In genomic region chr8:120539775-120540625, GRCm38 (mm10) we compare ENCODE assay signal across 8 mouse cellular contexts. TPM values are rescaled to one million over a fixed set of nuclear protein-coding genes. Genes with fewer than 3 reads are reported as not detected.
DNase-seq lines count a peak whose midpoint lies in the region; ATAC-seq and TF ChIP-seq lines count a peak whose summit lies in the region.

No protein-coding gene starts in this region.

- peak overlapping the region; percentile 99 for H3K27ac ChIP-seq in layer of hippocampus, adult 2 months
- peak overlapping the region; percentile 42; the same call in 1 of the 2 replicates for H3K27ac ChIP-seq in brown adipose tissue, adult 24 weeks (replicated peaks; ENCODE audit: low read depth, low read length)
- peak overlapping the region; percentile 99 for H3K27ac ChIP-seq in heart, embryonic 16.5 days (ENCODE audit: low read length)
- peak overlapping the region; percentile 19 for H3K27ac ChIP-seq in limb, embryonic 14.5 days (replicated peaks; ENCODE audit: low read depth, low read length)

- TF ChIP-seq CTCF in layer of hippocampus, adult 2 months (conservative IDR thresholded peaks at IDR 0.05), result no peak

- H3K4me2 ChIP-seq in heart, embryonic 16.5 days (ENCODE audit: low read depth, low read length), result peak overlapping the region; percentile 98
- H3K4me2 ChIP-seq in limb, embryonic 14.5 days (replicated peaks; ENCODE audit: low read depth, low read length, severe bottlenecking), result 0 out of 2 replicates have a peak overlapping the region, but pooled peaks have one; percentile 99

- no peaks in the 10 kb centered on the region for H3K9me3 ChIP-seq in heart, embryonic 16.5 days (replicated peaks; ENCODE audit: control insufficient read depth, low read length)
- H3K9me3 ChIP-seq in limb, embryonic 14.5 days (ENCODE audit: control insufficient read depth, low read length), result no peaks in the 10 kb centered on the region

- peaks cover 38% of the 10 kb centered on the region for H3K4me1 ChIP-seq in brown adipose tissue, adult 24 weeks (ENCODE audit: control insufficient read depth, insufficient read depth, insufficient read length, low read length)
- H3K4me1 ChIP-seq in heart, embryonic 16.5 days (ENCODE audit: control insufficient read depth, insufficient read depth, low read length), result peaks cover 62% of the 10 kb centered on the region
- peaks cover 58% of the 10 kb centered on the region for H3K4me1 ChIP-seq in limb, embryonic 14.5 days (ENCODE audit: control insufficient read depth, insufficient read depth, low read length)

- no peak for DNase-seq in layer of hippocampus, adult 2 months (ENCODE audit: low spot score in 2 of 2)
- DNase-seq in layer of hippocampus, postnatal 36 days, result no peak
- peak; percentile 34 for DNase-seq in limb, embryonic 14.5 days (ENCODE audit: low spot score)
- DNase-seq in splenic B cell, adult 2 months (ENCODE audit: low read depth, low spot score), result peak; percentile 21
- DNase-seq in layer of hippocampus, adult 9-10 months (ENCODE audit: low spot score), result no peak
- DNase-seq in ovary, adult 18-20 months (ENCODE audit: low spot score), result no peak

- no peak for TF ChIP-seq POLR2A in limb, embryonic 14.5 days (IDR thresholded peaks at IDR 0.05; ENCODE audit: borderline replicate concordance, extremely low read depth, insufficient read depth, insufficient read length)

- H3K36me3 ChIP-seq in heart, embryonic 16.5 days (ENCODE audit: control insufficient read depth, insufficient read depth), result no peaks in the 10 kb centered on the region
- no peaks in the 10 kb centered on the region for H3K36me3 ChIP-seq in limb, embryonic 14.5 days (ENCODE audit: control insufficient read depth, insufficient read depth, low read length)
- H3K36me3 ChIP-seq in splenic B cell, adult 2 months (ENCODE audit: control insufficient read depth, insufficient read depth, low read length, poor library complexity, severe bottlenecking), result no peaks in the 10 kb centered on the region

- no peak for ATAC-seq in heart, embryonic 16.5 days (replicated peaks; ENCODE audit: extremely low read depth, insufficient read depth, low FRiP score)
- ATAC-seq in limb, embryonic 14.5 days (ENCODE audit: low FRiP score, low read depth), result no peak

- 26% methylated on average over 23 of the region's 23 CpGs for WGBS in heart, embryonic 16.5 days
- WGBS in limb, embryonic 14.5 days, result 27% methylated on average over 21 of the region's 23 CpGs

- peak overlapping the region; percentile 76 for H3K9ac ChIP-seq in heart, embryonic 16.5 days (ENCODE audit: low read length)
- 0 out of 2 replicates have a peak overlapping the region, but pooled peaks have one; percentile 21 for H3K9ac ChIP-seq in limb, embryonic 14.5 days (ENCODE audit: low read depth, low read length, severe bottlenecking)

- H3K4me3 ChIP-seq in layer of hippocampus, adult 2 months, result peak overlapping the region; percentile 60
- no peak overlapping the region for H3K4me3 ChIP-seq in brown adipose tissue, adult 24 weeks (ENCODE audit: insufficient read depth, low read depth, low read length)
- peak overlapping the region; percentile 74 for H3K4me3 ChIP-seq in heart, embryonic 16.5 days (ENCODE audit: low read length)
- no peak overlapping the region for H3K4me3 ChIP-seq in limb, embryonic 14.5 days (replicated peaks; ENCODE audit: low read length)

- no peaks in the 10 kb centered on the region for H3K27me3 ChIP-seq in heart, embryonic 16.5 days (ENCODE audit: control insufficient read depth, insufficient read depth, low read length)
- no peaks in the 10 kb centered on the region for H3K27me3 ChIP-seq in limb, embryonic 14.5 days (ENCODE audit: control insufficient read depth, insufficient read depth, low read length)
- H3K27me3 ChIP-seq in splenic B cell, adult 2 months (ENCODE audit: control insufficient read depth, insufficient read depth, low read length, poor library complexity, severe bottlenecking), result no peaks in the 10 kb centered on the region

RNA-seq across cellular contexts. Expression of gene Gins2, which starts 49.1 kb away (rescaled TPM):
- total RNA-seq in layer of hippocampus, adult 2 months (2021), result 1 to 10 TPM; 5.2 to 6.2 TPM
- total RNA-seq in layer of hippocampus, postnatal 36 days (2021), result 1 to 10 TPM; 4.8 to 5.5 TPM
- 5.4 and 6.5 TPM in 2 replicates for polyA plus RNA-seq in brown adipose tissue, adult 24 weeks (2012; ENCODE audit: insufficient read depth, insufficient read length, missing spikeins)
- polyA plus RNA-seq in heart, embryonic 16.5 days (2015; fragmentation: Nextera tagmentation; extraction: Ambion mirVana), result 51.0 and 51.1 TPM in 2 replicates
- 72.3 and 97.9 TPM in 2 replicates for polyA plus RNA-seq in limb, embryonic 14.5 days (2012; rRNA removed)
- polyA plus RNA-seq in limb, embryonic 14.5 days (2014; fragmentation: Nextera tagmentation; extraction: Ambion mirVana), result 92.4 and 107 TPM in 2 replicates

Comparison
In these comparisons a context has a peak if more than half of its experiments do, and no peak if none do; other contexts are left out.
1. DNase-seq: peak in limb, embryonic 14.5 days (single experiment) and splenic B cell, adult 2 months (single experiment); none in layer of hippocampus, adult 2 months (0 of 2), layer of hippocampus, postnatal 36 days (0 of 2), layer of hippocampus, adult 9-10 months (single experiment) and ovary, adult 18-20 months (single experiment).
2. H3K27ac ChIP-seq: peak in every context shown above with its lines; median percentile 99 in layer of hippocampus, adult 2 months; 99 in heart, embryonic 16.5 days; 42 in brown adipose tissue, adult 24 weeks; 19 in limb, embryonic 14.5 days.
3. H3K4me3 ChIP-seq: peak in layer of hippocampus, adult 2 months (single experiment) and heart, embryonic 16.5 days (single experiment); none in brown adipose tissue, adult 24 weeks (single experiment) and limb, embryonic 14.5 days (single experiment).